Mouse (Mus musculus): ENCODE data around the gene Mmrn1. TPM values are rescaled to one million over a fixed set of nuclear protein-coding genes. Genes with fewer than 3 reads are reported as not detected.

Gene Mmrn1
- total RNA-seq, 2 experiments from 2014 or later = 6.1 to 7.4 TPM

- DNase-seq = no peak
Observed at GRCm38 (mm10) chr6:60993386-60994108, 68.8 kb downstream of the Mmrn1 start.

- no peak for DNase-seq
Observed at GRCm38 (mm10) chr6:60994114-60994513, 69.3 kb downstream of the Mmrn1 start.

GRCm38 (mm10) chr6:60994521-60994920 is 69.7 kb downstream of the Mmrn1 start:
- no peak for DNase-seq

- DNase-seq = no peak
Observed at GRCm38 (mm10) chr6:60995596-60995995, 70.8 kb downstream of the Mmrn1 start.

- no peak for DNase-seq
Observed at GRCm38 (mm10) chr6:60996328-60996727, 71.6 kb downstream of the Mmrn1 start.

GRCm38 (mm10) chr6:61001003-61001790 is 76.4 kb downstream of the Mmrn1 start:
- no peak for DNase-seq

- no peak for DNase-seq
Observed at GRCm38 (mm10) chr6:61003916-61004765, 79.4 kb downstream of the Mmrn1 start.

GRCm38 (mm10) chr6:61013780-61014179 is 89.0 kb downstream of the Mmrn1 start:
- DNase-seq = no peak

- no peak for DNase-seq
Observed at GRCm38 (mm10) chr6:61019689-61020088, 94.9 kb downstream of the Mmrn1 start.

GRCm38 (mm10) chr6:61020995-61021394 is 96.2 kb downstream of the Mmrn1 start:
- DNase-seq = no peak

GRCm38 (mm10) chr6:61033251-61033650 is 108.5 kb downstream of the Mmrn1 start:
- DNase-seq = peak; percentile 13 to 18

Other genes starting within 250 kb of the Mmrn1 start
- 10 to 100 TPM; 16.4 to 22.3 TPM for gene Snca, start 95.1 kb upstream of the Mmrn1 start, total RNA-seq (2021)

All from heart, adult 18-20 months (tissue).